Mouse (Mus musculus) CH12.LX (cell line): ENCODE measurements around the gene Fcnb. TPM values are rescaled to one million over a fixed set of nuclear protein-coding genes. Genes with fewer than 3 reads are reported as not detected.

Experiments
- DNase-seq: peaks from one replicate; pipeline ENCODE4 v3.0.0-alpha.2; 2013; ENCODE audit errors: extremely low read depth
- H3K27ac ChIP-seq: 2 replicates; pipeline ENCODE4 v1.5.1; 2012; ENCODE audit warnings: low read depth, mild to moderate bottlenecking, control low read depth, moderate library complexity; ENCODE audit not compliant: insufficient read depth
- H3K27me3 ChIP-seq: replicated peaks from 2 replicates; pipeline ENCODE3; 2012; ENCODE audit warnings: inconsistent platforms
- H3K36me3 ChIP-seq, 2 experiments: replicated peaks in 1 of 2; 2 replicates each; pipeline versions ENCODE3 to v1.6.1; 2012; ENCODE audit warnings: inconsistent platforms in 1 of 2, low read length in 1 of 2, mild to moderate bottlenecking in 1 of 2, mixed read lengths in 1 of 2, moderate library complexity in 1 of 2; ENCODE audit not compliant: control insufficient read depth in 1 of 2, insufficient read depth in 1 of 2
- H3K4me1 ChIP-seq, 2 experiments: 2 replicates each; pipeline ENCODE4 v1.6.1; 2012; ENCODE audit warnings: inconsistent platforms in 1 of 2, moderate library complexity in 1 of 2; ENCODE audit not compliant: insufficient read depth in 2 of 2, control insufficient read depth in 1 of 2
- H3K4me2 ChIP-seq: 2 replicates; pipeline ENCODE4 v1.6.1; 2012; ENCODE audit warnings: low read depth, mild to moderate bottlenecking, control low read depth; ENCODE audit not compliant: poor library complexity, insufficient read depth, severe bottlenecking
- H3K4me3 ChIP-seq, 3 experiments: fragments of 150-350 bp in 1 of 3; sonication (generic) in 1 of 3; replicated peaks in 1 of 3; 2 replicates each; pipeline versions ENCODE3 to v1.5.1; 2011 to 2012; ENCODE audit warnings: low read depth in 2 of 3, low read length in 2 of 3, mild to moderate bottlenecking in 2 of 3, moderate library complexity in 2 of 3, control low read depth in 1 of 3, improper control_type of control experiment in 1 of 3, inconsistent platforms in 1 of 3, mixed read lengths in 1 of 3; ENCODE audit not compliant: poor library complexity in 1 of 3
- H3K79me2 ChIP-seq: replicated peaks from 2 replicates; pipeline ENCODE4 v1.6.1; 2012; ENCODE audit warnings: mild to moderate bottlenecking, moderate library complexity; ENCODE audit not compliant: control insufficient read depth, poor library complexity, insufficient read depth, severe bottlenecking; ENCODE audit errors: extremely low read depth
- H3K9ac ChIP-seq: 2 replicates; pipeline ENCODE4 v1.6.1; 2012; ENCODE audit warnings: low read depth, mild to moderate bottlenecking, control low read depth, moderate library complexity; ENCODE audit not compliant: insufficient read depth
- H3K9me3 ChIP-seq: replicated peaks from 2 replicates; pipeline ENCODE3; 2012; ENCODE audit warnings: low read length, inconsistent platforms, mixed read lengths
- BHLHE40 ChIP-seq: IDR thresholded peaks from 2 replicates; pipeline ENCODE4 v1.6.1; 2011; ENCODE audit warnings: mild to moderate bottlenecking, low read depth, low read length, improper control_type of control experiment
- CHD1 ChIP-seq: IDR thresholded peaks from 2 replicates; pipeline ENCODE4 v1.6.1; 2012; ENCODE audit warnings: low read depth, low read length, improper control_type of control experiment, inconsistent platforms
- CTCF ChIP-seq, 2 experiments: IDR thresholded peaks in 1 of 2; conservative IDR thresholded peaks in 1 of 2; 2 replicates each; pipeline ENCODE4 v1.5.1; 2011 to 2012; ENCODE audit warnings: low read depth in 2 of 2, low read length in 2 of 2, improper control_type of control experiment in 1 of 2, inconsistent platforms in 1 of 2, mild to moderate bottlenecking in 1 of 2, moderate library complexity in 1 of 2
- E2F4 ChIP-seq: IDR thresholded peaks from 2 replicates; pipeline ENCODE4 v1.6.1; 2011; ENCODE audit warnings: low read depth, low read length, improper control_type of control experiment; ENCODE audit not compliant: insufficient replicate concordance
- EP300 ChIP-seq: IDR thresholded peaks from 2 replicates; pipeline ENCODE4 v1.6.1; 2011; ENCODE audit warnings: low read length, improper control_type of control experiment
- ETS1 ChIP-seq: conservative IDR thresholded peaks from 2 replicates; pipeline ENCODE4 v1.6.1; 2012; ENCODE audit warnings: low read depth, mild to moderate bottlenecking, inconsistent platforms, low read length, improper control_type of control experiment, moderate library complexity
- GABPA ChIP-seq: IDR thresholded peaks from 2 replicates; pipeline ENCODE4 v1.6.1; 2012; ENCODE audit warnings: low read depth, low read length, improper control_type of control experiment, inconsistent platforms; ENCODE audit not compliant: insufficient replicate concordance
- HCFC1 ChIP-seq: IDR thresholded peaks from 2 replicates; pipeline ENCODE4 v1.6.1; 2012; ENCODE audit warnings: low read depth, mild to moderate bottlenecking, inconsistent platforms, low read length, improper control_type of control experiment
- IRF4 ChIP-seq: IDR thresholded peaks from 2 replicates; pipeline ENCODE4 v1.6.1; 2014; ENCODE audit warnings: low read depth, mild to moderate bottlenecking, inconsistent platforms, low read length, improper control_type of control experiment
- JUND ChIP-seq: conservative IDR thresholded peaks from 2 replicates; pipeline ENCODE4 v1.6.1; 2011; ENCODE audit warnings: low read depth, low read length, improper control_type of control experiment
- MAFK ChIP-seq: IDR thresholded peaks from 2 replicates; pipeline ENCODE4 v1.6.1; 2011; ENCODE audit warnings: low read length, improper control_type of control experiment; ENCODE audit not compliant: insufficient replicate concordance
- MAX ChIP-seq: IDR thresholded peaks from 2 replicates; pipeline ENCODE4 v1.6.1; 2011; ENCODE audit warnings: low read length, improper control_type of control experiment
- MAZ ChIP-seq: IDR thresholded peaks from 2 replicates; pipeline ENCODE4 v1.6.1; 2012; ENCODE audit warnings: low read depth, mild to moderate bottlenecking, inconsistent platforms, low read length, improper control_type of control experiment, moderate library complexity
- MXI1 ChIP-seq: IDR thresholded peaks from 2 replicates; pipeline ENCODE4 v1.6.1; 2011; ENCODE audit warnings: mild to moderate bottlenecking, low read depth, low read length, improper control_type of control experiment
- POLR2A ChIP-seq: IDR thresholded peaks from 2 replicates; pipeline ENCODE4 v1.6.1; 2011; ENCODE audit warnings: low read depth, mild to moderate bottlenecking, improper control_type of control experiment, low read length
- POLR2AphosphoS2 ChIP-seq: IDR thresholded peaks from 2 replicates; pipeline ENCODE4 v1.6.1; 2011; ENCODE audit warnings: low read depth, low read length, improper control_type of control experiment
- RAD21 ChIP-seq: IDR thresholded peaks from 2 replicates; pipeline ENCODE4 v1.6.1; 2011; ENCODE audit warnings: low read depth, mild to moderate bottlenecking, low read length, improper control_type of control experiment, moderate library complexity
- RCOR1 ChIP-seq: conservative IDR thresholded peaks from 2 replicates; pipeline ENCODE4 v1.6.1; 2012; ENCODE audit warnings: low read depth, mild to moderate bottlenecking, inconsistent platforms, low read length, improper control_type of control experiment
- SIN3A ChIP-seq: IDR thresholded peaks from 2 replicates; pipeline ENCODE4 v1.6.1; 2012; ENCODE audit warnings: low read length, improper control_type of control experiment, inconsistent platforms
- SMC3 ChIP-seq: IDR thresholded peaks from 2 replicates; pipeline ENCODE4 v1.6.1; 2011; ENCODE audit warnings: low read depth, low read length, improper control_type of control experiment
- TBP ChIP-seq: conservative IDR thresholded peaks from 2 replicates; pipeline ENCODE4 v1.6.1; 2011; ENCODE audit warnings: low read depth, low read length, improper control_type of control experiment
- TCF12 ChIP-seq: IDR thresholded peaks from 2 replicates; pipeline ENCODE4 v1.6.1; 2014; ENCODE audit warnings: low read depth, mild to moderate bottlenecking, inconsistent platforms, low read length, improper control_type of control experiment
- UBTF ChIP-seq: IDR thresholded peaks from 2 replicates; pipeline ENCODE4 v1.6.1; 2012; ENCODE audit warnings: low read depth, mild to moderate bottlenecking, inconsistent platforms, low read length, improper control_type of control experiment, moderate library complexity
- USF1 ChIP-seq: IDR thresholded peaks from 2 replicates; pipeline ENCODE4 v1.6.1; 2014; ENCODE audit warnings: low read depth, mild to moderate bottlenecking, inconsistent platforms, low read length, improper control_type of control experiment
- USF2 ChIP-seq: conservative IDR thresholded peaks from 2 replicates; pipeline ENCODE4 v1.6.1; 2011; ENCODE audit warnings: low read depth, low read length, improper control_type of control experiment
- ZC3H11A ChIP-seq: IDR thresholded peaks from 2 replicates; pipeline ENCODE4 v1.6.1; 2012; ENCODE audit warnings: low read depth, mild to moderate bottlenecking, inconsistent platforms, low read length, improper control_type of control experiment
- ZKSCAN1 ChIP-seq: IDR thresholded peaks from 2 replicates; pipeline ENCODE4 v1.6.1; 2012; ENCODE audit warnings: low read depth, inconsistent platforms, low read length, improper control_type of control experiment, borderline replicate concordance
- ZMIZ1 ChIP-seq: IDR thresholded peaks from 2 replicates; pipeline ENCODE4 v1.6.1; 2012; ENCODE audit warnings: low read depth, mild to moderate bottlenecking, inconsistent platforms, low read length, improper control_type of control experiment
- ZNF384 ChIP-seq: IDR thresholded peaks from 2 replicates; pipeline ENCODE4 v1.6.1; 2012; ENCODE audit warnings: low read depth, low read length, improper control_type of control experiment, inconsistent platforms
- dilution Hi-C: fragments of 300-500 bp; cut with MboI; formaldehyde crosslinking; loops from 2 replicates; pipeline ENCODE4 v1.14.3; 2020; ENCODE audit warnings: low sequenced_read_pairs; ENCODE audit not compliant: extremely low pct_unique_long_range_greater_than_20kb, extremely low pct_ligation_motif_present
- in situ Hi-C: fragments of 300-500 bp; cut with MboI; formaldehyde crosslinking; loops from 3 replicates; pipeline ENCODE4 v1.14.3; 2019; ENCODE audit warnings: low sequenced_read_pairs, low pct_ligation_motif_present, low pct_unique_long_range_greater_than_20kb, mixed read lengths
- polyA plus RNA-seq: library from polyadenylated mRNA; unstranded; fragments of >175 nt; gene quantifications from 2 replicates; pipeline ENCODE4 v1.2.1, GENCODE M21; 2012; ENCODE audit warnings: low read depth; ENCODE audit not compliant: insufficient read length
- total RNA-seq, 2 experiments: library from RNA; depleted of rRNA; stranded (reverse); fragments of 300-350 nt in 1 of 2; fragments of >200 nt in 1 of 2; gene quantifications; 2 replicates each; pipeline ENCODE4 v1.2.3; 2012 to 2014

Fcnb gene
- total and polyA plus RNA-seq, 3 experiments = not detected

DNA sequence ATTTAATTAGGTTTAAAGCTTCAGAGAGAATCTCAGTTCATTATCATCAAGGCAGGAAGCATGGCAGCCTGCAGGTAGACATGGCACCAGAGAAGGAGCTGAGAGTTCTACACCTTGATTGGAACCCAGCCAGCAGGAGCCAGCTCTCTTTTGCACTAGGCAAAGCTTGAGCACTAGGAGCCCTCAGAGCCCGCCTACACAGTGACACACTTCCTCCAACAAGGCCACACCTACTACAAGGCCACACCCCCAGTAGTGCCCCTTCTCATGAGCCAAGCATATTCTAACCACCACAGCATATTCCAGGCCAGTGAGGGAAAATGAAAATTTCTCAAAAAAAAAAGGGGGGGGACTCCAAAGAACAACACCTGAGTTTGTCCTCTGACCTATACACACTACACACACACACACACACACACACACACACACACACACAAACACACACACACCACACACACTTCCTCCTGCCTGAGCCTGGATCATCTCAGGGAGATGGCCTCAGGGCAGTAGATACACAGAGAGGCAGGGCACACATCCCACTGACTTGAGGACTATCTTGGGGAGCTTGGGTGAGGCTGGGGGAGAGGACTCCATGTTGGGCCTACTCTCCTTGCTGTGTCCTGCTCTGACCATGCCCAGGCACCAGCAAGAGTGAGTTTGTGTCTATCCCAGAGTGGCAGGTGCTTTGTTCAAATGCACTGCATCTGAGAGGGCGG lies 16.7 kb downstream of the Fcnb start:
- Histone ChIP-seq H3K9ac (no peak overlapping the region), H3K4me3 (no peak overlapping the region), H3K79me2 (no peaks in the 10 kb centered on the region), H3K4me1 (no peaks in the 10 kb centered on the region), H3K27ac (no peak overlapping the region), H3K4me2 (no peak overlapping the region), H3K27me3 (peaks cover 81% of the 10 kb centered on the region), H3K9me3 (no peaks in the 10 kb centered on the region), H3K36me3 (no peaks in the 10 kb centered on the region)
- in situ Hi-C loops = no loop called here
- dilution Hi-C loops = no loop called here
- peak; percentile 1 for DNase-seq
- no peak for TF ChIP-seq BHLHE40
- TF ChIP-seq JUND = no peak
- TF ChIP-seq MXI1 = no peak
- no peak for TF ChIP-seq GABPA
- TF ChIP-seq CTCF (conservative IDR thresholded peaks at IDR 0.05 in 1 of 2, IDR thresholded peaks at IDR 0.05 in 1 of 2; ENCODE audit: low read depth in 2 of 2, low read length in 2 of 2) = no peak
- TF ChIP-seq USF2 = no peak
- no peak for TF ChIP-seq ZMIZ1
- no peak for TF ChIP-seq ZC3H11A
- no peak for TF ChIP-seq MAX
- TF ChIP-seq ZNF384 = no peak
- TF ChIP-seq HCFC1 = no peak
- no peak for TF ChIP-seq RAD21
- TF ChIP-seq USF1 = no peak
- no peak for TF ChIP-seq UBTF
- no peak for TF ChIP-seq POLR2A
- no peak for TF ChIP-seq MAZ
- TF ChIP-seq ETS1 = no peak
- no peak for TF ChIP-seq CHD1
- no peak for TF ChIP-seq IRF4
- TF ChIP-seq TBP = no peak

DNA sequence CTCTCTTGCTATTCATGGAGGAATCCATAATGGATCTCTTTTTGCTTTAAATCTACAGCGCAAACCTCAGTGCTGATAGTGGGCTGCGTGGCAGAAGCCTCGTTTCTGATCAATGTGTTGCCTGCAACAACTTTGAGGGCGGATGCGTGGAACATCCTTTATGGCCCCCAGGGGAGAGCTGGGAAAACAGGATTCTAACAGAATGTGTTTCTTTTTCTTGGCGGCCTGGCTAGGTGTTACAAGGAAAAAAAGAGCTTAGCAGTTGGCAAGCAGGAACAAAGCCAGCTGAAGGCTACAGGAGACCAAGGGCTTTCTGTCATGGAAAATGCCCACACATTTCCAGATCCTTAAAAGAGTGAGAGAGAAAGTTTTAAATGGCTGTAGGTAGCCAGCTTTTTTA lies 17.5 kb downstream of the Fcnb start:
- no peak overlapping the region for H3K27ac ChIP-seq
- dilution Hi-C loops = no loop called here
- H3K36me3 ChIP-seq = no peaks in the 10 kb centered on the region
- in situ Hi-C loops = no loop called here
- H3K9ac ChIP-seq = no peak overlapping the region
- no peaks in the 10 kb centered on the region for H3K79me2 ChIP-seq
- no peaks in the 10 kb centered on the region for H3K9me3 ChIP-seq
- no peaks in the 10 kb centered on the region for H3K4me1 ChIP-seq
- TF ChIP-seq MAX (no peak), CHD1 (no peak), UBTF (no peak), TCF12 (no peak), BHLHE40 (no peak), EP300 (no peak), RCOR1 (no peak), CTCF (conservative IDR thresholded peaks at IDR 0.05 in 1 of 2, IDR thresholded peaks at IDR 0.05 in 1 of 2; ENCODE audit: low read depth in 2 of 2, low read length in 2 of 2) (no peak), JUND (no peak), ZC3H11A (no peak), MAFK (no peak), GABPA (no peak), IRF4 (no peak), SIN3A (no peak), E2F4 (no peak), MAZ (no peak), ZKSCAN1 (no peak), MXI1 (no peak), POLR2AphosphoS2 (no peak), SMC3 (no peak)
- no peak for DNase-seq
- H3K27me3 ChIP-seq = peaks cover 79% of the 10 kb centered on the region
- no peak overlapping the region for H3K4me3 ChIP-seq
- H3K4me2 ChIP-seq = no peak overlapping the region
